In the genomic region with DNA sequence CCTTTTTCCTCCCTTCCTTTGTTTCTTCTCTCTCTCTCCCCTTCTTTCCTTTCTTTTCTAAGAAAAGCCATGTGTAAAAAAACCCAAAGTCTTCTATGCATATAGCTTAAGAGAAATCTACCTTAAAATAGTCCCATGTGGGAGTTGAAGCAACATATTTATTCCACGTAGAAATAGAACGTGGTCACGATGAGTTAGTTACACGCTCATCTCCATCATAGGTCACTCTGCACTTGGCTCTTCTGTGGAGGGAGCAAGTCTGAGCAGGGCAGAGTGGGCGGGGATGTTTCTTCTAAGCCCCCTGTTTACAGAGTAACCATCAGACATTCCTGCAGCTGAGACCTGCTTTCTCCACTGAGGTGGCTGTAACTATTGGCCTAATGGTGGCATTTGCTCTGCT, we compare ENCODE assay signal across 24 mouse cellular contexts. TPM values are rescaled to one million over a fixed set of nuclear protein-coding genes. Genes with fewer than 3 reads are reported as not detected.
"Had no signal": no experiment of that assay in that cellular context is flagged by ENCODE, and none has a peak within 500 bp of the region (broad histone marks: within the 10 kb centered on the region; RNA-seq: fewer than 3 reads in every experiment).

No protein-coding gene starts in this region.

- H3K9ac ChIP-seq: intestine, embryonic 15.5 days; limb, embryonic 12.5 days; limb, embryonic 15.5 days; liver, embryonic 14.5 days; liver, postnatal 0 days; lung, embryonic 14.5 days; midbrain, embryonic 12.5 days; midbrain, embryonic 15.5 days; neural tube, embryonic 12.5 days; neural tube, embryonic 15.5 days had no signal

- H3K27me3 ChIP-seq: intestine, embryonic 15.5 days; limb, embryonic 12.5 days; limb, embryonic 15.5 days; midbrain, embryonic 12.5 days; midbrain, embryonic 15.5 days; neural tube, embryonic 12.5 days; neural tube, embryonic 15.5 days had no signal

- ATAC-seq: intestine, embryonic 15.5 days; liver, postnatal 0 days; lung, postnatal 0 days; midbrain, embryonic 15.5 days had no signal

- H3K4me3 ChIP-seq: intestine, embryonic 15.5 days; layer of hippocampus, adult 2 months; limb, embryonic 12.5 days; limb, embryonic 15.5 days; midbrain, embryonic 12.5 days; midbrain, embryonic 15.5 days; neural tube, embryonic 12.5 days; neural tube, embryonic 15.5 days had no signal

- H3K9me3 ChIP-seq: intestine, embryonic 15.5 days; limb, embryonic 12.5 days; limb, embryonic 15.5 days; midbrain, embryonic 12.5 days; midbrain, embryonic 15.5 days; neural tube, embryonic 12.5 days; neural tube, embryonic 15.5 days had no signal

- H3K4me2 ChIP-seq: intestine, embryonic 15.5 days; limb, embryonic 12.5 days; limb, embryonic 15.5 days; liver, embryonic 11.5 days; lung, embryonic 14.5 days; midbrain, embryonic 12.5 days; midbrain, embryonic 15.5 days; neural tube, embryonic 12.5 days; neural tube, embryonic 15.5 days had no signal

- H3K36me3 ChIP-seq: intestine, embryonic 15.5 days; limb, embryonic 12.5 days; limb, embryonic 15.5 days; midbrain, embryonic 12.5 days; midbrain, embryonic 15.5 days; neural tube, embryonic 12.5 days; neural tube, embryonic 15.5 days had no signal

- H3K4me1 ChIP-seq: limb, embryonic 15.5 days; midbrain, embryonic 12.5 days; neural tube, embryonic 12.5 days had no signal

- DNase-seq: kidney, adult 18-20 months; kidney, postnatal 25 days; layer of hippocampus, adult 9-11 months; left cerebral cortex, postnatal 4 days; liver, postnatal 0 days; lung, embryonic 14.5 days; right cerebral cortex, adult 18-20 months; right cerebral cortex, postnatal 14 days; right cerebral cortex, postnatal 4 days; thymus, adult 2 months; thymus, postnatal 14 days; thymus, postnatal 4 days had no signal

- H3K27ac ChIP-seq: intestine, embryonic 15.5 days; layer of hippocampus, adult 2 months; limb, embryonic 12.5 days; limb, embryonic 15.5 days; liver, embryonic 14.5 days; macrophage; midbrain, embryonic 12.5 days; midbrain, embryonic 15.5 days; neural tube, embryonic 12.5 days; neural tube, embryonic 15.5 days had no signal

RNA-seq across cellular contexts. Expression of a gene that starts 27.1 kb away (rescaled TPM):
- polyA plus RNA-seq: macrophage had no signal
